Mouse (Mus musculus): ENCODE measurements at regions not wholly inside any gene's neighbourhood (a gene's known extent, or its start where the extent isn't known, plus 50 kb on each side); places are given as distances from the start of the nearest gene placed in this dataset.
A peak's percentile ranks its signal among the peaks of the same experiment; 100 is the strongest.
"Not testable (repeated sequence)": the region's sequence is repeated elsewhere in the genome, so short reads cannot be mapped to it uniquely, and the experiment has no call there.

DNA sequence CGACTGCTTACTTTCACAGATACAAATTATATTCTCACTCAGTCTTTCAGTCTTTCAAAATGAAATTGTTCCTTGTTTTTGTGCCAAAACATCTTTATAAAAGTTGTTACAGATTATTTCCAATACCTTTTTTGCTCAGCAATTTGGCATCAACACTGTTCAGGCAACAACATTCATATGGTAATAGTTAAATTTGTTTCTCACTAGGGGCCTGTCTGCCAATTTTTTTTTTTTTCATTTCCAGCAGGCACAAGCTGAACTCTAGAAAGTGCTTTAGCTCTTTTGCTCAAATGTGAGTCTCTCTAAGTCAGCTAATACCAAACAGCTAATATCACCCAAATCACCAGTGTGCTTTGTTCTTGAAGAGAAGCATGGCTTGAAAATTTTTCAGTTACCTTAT, 199.4 kb downstream of the Antxr2 start:
- no peak overlapping the region for H3K4me3 ChIP-seq
- no peak for DNase-seq
- no peak for TF ChIP-seq CTCF (IDR thresholded peaks at IDR 0.05)
- intact Hi-C loops (cut with DNase I): no loop called here
- H3K27ac ChIP-seq: peak overlapping the region; percentile 63

DNA sequence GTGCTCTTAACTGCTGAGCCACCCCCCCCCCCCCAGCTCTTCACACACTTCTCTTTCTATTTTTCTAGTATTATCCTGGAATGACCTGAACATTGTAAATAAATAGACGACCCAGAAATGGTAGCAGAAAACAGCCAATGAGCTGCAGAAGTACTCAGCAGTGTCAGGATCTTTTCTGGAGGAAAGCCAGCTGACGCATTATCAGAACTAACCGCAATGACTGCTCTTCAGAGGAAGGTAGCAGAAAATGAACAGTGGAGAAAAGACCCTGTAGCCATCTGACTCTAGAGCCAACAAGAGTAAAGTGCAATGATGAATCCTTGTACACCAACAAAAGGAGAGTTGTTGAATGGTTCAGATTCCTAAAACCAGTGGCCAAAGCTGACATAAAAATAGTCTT, 213.4 kb downstream of the Antxr2 start:
- TF ChIP-seq CTCF (IDR thresholded peaks at IDR 0.05): no peak
- Histone ChIP-seq H3K4me3 (no peak overlapping the region), H3K27ac (no peak overlapping the region)
- intact Hi-C loops (cut with DNase I): no loop called here
- no peak for DNase-seq

DNA sequence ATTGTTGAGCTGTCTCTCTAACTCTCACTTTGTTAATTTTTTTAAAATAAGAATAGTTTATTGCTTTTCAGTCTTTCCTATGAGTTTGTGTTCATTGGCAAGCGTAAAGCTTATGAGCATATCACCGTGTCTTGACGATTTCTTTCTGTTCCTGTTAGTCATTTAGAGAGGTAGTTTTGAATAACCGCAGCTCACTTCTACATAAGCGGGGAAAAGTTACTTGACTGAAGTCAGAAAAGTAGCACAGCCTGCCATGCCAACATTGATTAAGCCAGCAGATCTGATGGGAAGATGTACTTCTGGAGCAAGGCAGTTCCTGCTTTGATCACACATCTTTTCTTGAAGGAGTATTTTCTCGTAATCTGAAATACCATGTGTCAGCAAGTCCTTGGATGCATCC, 215.5 kb downstream of the Antxr2 start:
- no peak for DNase-seq
- intact Hi-C loops (cut with DNase I): no loop called here
- H3K4me3 ChIP-seq: no peak overlapping the region
- H3K27ac ChIP-seq: no peak overlapping the region
- TF ChIP-seq CTCF (IDR thresholded peaks at IDR 0.05): no peak

DNA sequence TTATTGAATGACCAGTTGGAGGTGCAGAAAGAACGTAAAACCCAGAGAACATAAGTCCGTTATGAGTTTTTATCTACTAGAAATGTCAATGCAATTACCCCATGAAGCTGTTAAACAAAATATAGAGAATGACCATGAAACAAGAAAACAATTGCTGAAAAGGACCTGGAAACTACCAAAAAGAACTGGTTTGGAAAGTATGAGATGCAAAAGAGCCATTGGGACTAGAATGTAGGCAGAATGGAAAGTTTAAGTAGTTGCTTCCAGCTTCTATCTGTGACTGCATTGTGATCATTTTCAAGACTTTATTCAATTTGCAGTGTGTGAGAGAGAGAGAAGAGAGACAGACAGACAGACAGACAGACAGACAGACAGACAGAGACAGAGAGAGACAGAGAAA, 216.1 kb downstream of the Antxr2 start:
- no peak for DNase-seq
- Histone ChIP-seq H3K4me3 (no peak overlapping the region), H3K27ac (no peak overlapping the region)
- TF ChIP-seq CTCF (IDR thresholded peaks at IDR 0.05): no peak
- intact Hi-C loops (cut with DNase I): no loop called here

DNA sequence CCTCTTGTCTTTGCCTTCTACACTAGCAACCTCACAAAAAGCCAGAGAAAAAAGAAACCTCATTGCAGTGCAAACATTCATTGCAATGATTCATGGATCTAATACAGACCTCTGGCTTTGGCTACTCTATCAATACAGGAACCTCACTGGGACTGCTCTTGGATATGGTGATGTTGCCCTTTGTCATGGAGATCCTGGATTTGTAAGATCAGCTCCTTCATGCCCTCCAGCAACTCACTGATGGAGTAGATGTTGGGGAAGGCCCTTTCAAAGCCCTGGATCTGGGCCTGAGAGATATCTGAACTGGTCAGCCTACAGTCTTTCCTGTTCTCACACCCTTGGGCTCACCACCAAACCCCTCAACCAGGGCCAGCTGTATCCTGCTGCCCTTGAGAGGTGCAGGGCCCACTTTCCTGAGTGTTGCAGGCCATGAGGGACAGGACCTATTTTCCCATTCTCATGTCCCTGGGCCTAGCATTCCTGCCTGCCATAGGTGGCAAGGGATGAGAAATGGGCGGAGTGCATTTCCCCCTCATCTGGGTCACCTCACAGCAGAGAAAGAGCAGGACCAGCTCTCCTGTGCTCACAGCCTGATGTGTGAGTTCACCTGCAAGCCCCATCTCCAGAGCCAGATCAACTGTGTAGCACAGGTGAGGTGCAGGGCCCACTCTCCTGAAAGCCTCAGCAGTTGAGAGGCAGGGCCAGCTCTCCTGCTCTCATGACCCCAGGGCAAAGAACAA, 218.1 kb downstream of the Antxr2 start:
- no peak overlapping the region for H3K27ac ChIP-seq
- intact Hi-C loops (cut with DNase I): no loop called here
- TF ChIP-seq CTCF (IDR thresholded peaks at IDR 0.05): no peak
- DNase-seq: no peak
- no peak overlapping the region for H3K4me3 ChIP-seq

DNA sequence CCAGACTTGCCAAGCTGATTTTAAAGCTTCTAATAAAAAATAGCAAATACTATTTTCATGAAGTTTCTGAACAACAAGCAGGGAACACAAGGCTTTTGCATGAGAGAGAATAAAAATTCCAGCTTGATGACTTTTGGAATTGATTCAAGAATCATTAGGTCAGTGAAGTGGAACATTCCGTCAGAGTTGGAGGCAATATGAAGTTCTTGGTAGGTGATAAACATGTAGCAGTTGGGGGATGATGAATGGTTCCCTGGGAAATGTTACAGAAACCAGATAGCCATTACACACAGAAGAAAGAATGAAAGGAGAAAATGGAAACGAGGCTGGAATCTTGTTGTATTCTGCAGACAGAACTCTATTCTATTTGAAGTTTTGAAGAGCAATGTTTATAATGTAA, 221.8 kb downstream of the Antxr2 start:
- no peak for TF ChIP-seq CTCF (IDR thresholded peaks at IDR 0.05)
- intact Hi-C loops (cut with DNase I): no loop called here
- H3K4me3 ChIP-seq: no peak overlapping the region
- DNase-seq: no peak
- peak overlapping the region; percentile 63 for H3K27ac ChIP-seq

DNA sequence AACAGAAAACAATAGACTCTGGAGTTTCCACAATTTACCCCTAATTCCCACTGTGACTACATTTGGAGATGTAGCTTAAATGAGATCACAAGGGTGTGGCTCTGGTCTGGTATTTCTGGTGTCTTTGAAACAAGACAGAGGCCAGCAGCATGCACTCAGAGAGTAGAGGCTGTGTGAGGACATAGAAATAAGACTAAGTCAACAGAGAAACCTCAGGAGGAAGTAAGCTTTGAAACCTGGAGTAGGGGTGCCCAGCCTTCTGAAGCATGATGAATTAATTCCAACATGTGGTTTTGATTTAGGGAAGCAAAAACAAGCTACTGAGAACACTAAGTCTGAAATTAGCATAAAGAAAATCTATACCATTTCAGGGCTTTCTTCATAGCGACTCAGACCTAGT, 223.7 kb downstream of the Antxr2 start:
- H3K27ac ChIP-seq: peak overlapping the region; percentile 63
- no peak for TF ChIP-seq CTCF (IDR thresholded peaks at IDR 0.05)
- intact Hi-C loops (cut with DNase I): no loop called here
- no peak overlapping the region for H3K4me3 ChIP-seq
- no peak for DNase-seq

DNA sequence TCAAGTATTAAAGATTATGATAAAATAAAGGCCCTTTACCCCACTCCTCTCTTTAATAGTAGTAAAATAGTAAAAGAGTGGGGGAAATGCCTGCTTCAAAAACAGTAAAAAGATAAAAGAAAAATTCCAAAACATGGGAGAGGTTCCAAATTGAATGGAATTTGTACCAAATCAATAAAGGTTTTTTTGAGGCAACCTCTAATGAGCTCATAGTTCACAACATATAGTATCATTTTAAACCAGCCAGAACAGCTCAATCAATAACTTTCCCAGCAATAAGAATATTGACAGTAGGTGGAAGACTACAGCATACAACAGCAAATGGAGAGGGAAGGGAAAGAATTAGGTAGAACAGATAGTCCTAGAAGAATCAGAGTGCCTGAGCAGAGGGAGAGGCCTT, 224.1 kb downstream of the Antxr2 start:
- intact Hi-C loops (cut with DNase I): no loop called here
- no peak overlapping the region for H3K4me3 ChIP-seq
- peak overlapping the region; percentile 63 for H3K27ac ChIP-seq
- TF ChIP-seq CTCF (IDR thresholded peaks at IDR 0.05): no peak
- DNase-seq: no peak

DNA sequence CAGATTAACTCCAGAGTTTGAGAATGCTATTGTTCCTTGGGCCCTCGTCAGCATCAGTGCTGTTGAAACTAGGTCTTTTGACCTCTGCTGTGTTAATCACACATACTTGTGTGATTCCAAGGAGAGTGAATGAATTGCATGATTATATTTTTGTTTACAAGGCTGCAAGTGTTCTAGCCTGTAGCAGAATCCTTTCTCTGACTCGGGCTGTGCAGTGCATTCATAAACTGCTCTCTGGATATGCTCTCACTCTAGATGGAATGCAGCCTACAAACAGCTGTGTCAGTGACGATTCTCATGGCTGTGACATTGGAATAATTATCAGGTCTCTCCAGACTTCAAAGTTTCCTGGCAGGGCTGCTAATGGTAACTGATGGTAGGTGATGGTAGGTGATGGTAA, 230.8 kb downstream of the Antxr2 start:
- no peak for TF ChIP-seq CTCF (IDR thresholded peaks at IDR 0.05)
- intact Hi-C loops (cut with DNase I): no loop called here
- peak overlapping the region; percentile 21; the same call in 1 of the 2 replicates for H3K27ac ChIP-seq
- no peak for DNase-seq
- no peak overlapping the region for H3K4me3 ChIP-seq

DNA sequence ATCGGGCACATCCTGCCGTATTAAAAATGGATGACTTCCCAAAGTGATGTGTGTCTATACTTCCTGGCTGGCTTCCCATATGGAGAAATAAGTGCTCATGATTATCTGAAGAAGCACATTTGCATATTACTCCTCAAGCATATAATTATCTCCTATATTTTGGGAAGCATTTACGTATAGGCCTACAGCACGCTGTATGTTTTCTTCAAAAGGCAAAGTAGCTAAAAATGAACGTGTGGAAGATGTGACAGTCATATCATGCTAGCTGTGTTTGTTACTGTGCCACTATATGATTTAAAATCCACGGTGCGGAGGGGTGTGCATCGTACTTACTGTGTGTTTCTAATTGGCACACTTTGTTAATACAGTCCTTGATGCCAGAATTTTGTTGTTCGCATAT, 242.7 kb downstream of the Antxr2 start:
- no peak for DNase-seq
- Histone ChIP-seq H3K27ac (no peak overlapping the region), H3K4me3 (no peak overlapping the region)
- intact Hi-C loops (cut with DNase I): no loop called here
- TF ChIP-seq CTCF (IDR thresholded peaks at IDR 0.05): no peak

DNA sequence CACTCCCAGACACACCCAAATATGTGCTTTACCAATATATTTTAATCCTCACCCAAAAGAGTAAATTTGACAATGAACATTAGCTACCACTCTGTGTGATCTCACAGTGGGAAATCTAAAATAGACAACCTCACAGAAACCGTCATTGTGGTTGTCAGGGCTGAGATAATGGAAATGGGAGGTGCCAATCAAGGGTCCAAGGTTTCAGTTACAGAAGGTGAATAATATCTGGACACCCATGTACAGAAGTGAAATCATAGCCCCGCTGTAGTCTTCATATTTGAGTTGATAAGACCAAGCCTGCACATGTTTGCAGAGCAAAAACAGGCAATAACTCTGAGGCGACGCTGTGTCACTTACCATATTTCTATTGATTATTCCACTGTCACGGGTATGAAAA, 243.8 kb downstream of the Antxr2 start:
- DNase-seq: no peak
- intact Hi-C loops (cut with DNase I): no loop called here

DNA sequence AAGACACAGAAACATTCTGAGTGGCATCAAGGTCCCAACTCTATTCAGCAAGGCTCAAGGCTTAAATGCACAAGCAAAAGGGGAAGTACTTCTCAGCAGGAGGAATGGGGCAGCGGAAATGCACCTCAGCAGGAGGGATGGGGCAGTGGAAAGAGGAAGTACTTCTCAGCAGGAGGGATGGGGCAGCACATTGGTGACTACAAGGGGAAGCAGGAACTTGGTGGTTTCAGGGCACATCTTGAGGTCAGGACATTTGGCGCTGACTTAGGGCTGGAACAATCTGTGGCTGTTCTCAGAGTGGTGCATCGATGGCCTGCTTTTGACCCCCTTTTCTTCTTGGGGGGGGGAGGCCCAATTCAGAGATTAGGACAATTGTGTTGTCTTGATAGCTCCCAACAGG, 255.7 kb downstream of the Antxr2 start:
- H3K27ac ChIP-seq; DNase-seq; intact Hi-C loops (cut with DNase I); H3K4me3 ChIP-seq: not testable (repeated sequence)

More for the DNA sequence above, 243.8 kb downstream of the Antxr2 start:
- no peak overlapping the region for H3K4me3 ChIP-seq
- H3K27ac ChIP-seq: no peak overlapping the region
- no peak for TF ChIP-seq CTCF (IDR thresholded peaks at IDR 0.05)

DNA sequence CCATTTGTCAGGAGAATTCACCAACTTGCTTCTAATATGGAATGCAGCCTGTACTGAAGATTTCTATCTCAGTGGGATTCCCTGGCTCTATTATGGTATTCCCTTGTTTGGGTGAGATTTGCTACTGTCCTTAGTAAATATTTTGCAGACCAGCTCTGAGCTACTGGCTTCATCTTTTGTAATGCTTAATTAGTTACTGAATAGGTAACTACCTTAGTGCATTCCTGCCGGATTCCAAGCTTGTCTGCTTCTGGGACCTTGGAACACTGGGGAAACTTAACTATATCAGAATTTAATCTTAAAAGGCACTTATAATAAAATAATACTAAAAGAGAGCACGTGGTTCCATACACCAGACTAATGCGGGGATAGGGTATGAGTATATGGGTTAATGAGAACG, 257.4 kb downstream of the Antxr2 start:
- H3K4me3 ChIP-seq; H3K27ac ChIP-seq; DNase-seq; intact Hi-C loops (cut with DNase I): not testable (repeated sequence)

DNA sequence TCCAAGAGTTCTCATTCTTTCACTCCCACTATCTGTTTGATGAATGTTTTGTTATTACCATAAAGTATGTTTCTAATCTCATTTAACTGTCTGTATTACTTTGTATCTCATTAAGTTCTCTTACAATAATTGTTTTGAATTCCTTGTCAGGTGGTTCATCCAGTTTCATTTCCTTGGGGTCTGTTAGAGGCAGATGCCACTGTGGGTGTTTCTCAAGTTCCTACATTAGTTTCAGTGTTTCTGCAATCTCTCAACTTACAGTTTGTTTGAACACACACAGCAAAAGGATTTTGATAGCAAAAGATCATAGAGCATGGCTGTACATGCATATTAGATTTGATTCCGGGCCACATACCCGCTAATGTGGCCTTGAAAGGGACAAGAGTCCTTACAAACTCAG, 280.5 kb upstream of the Gk2 start:
- Histone ChIP-seq H3K27ac (no peak overlapping the region), H3K4me3 (no peak overlapping the region)
- DNase-seq: no peak
- TF ChIP-seq CTCF (IDR thresholded peaks at IDR 0.05): no peak
- intact Hi-C loops (cut with DNase I): loop anchor here (10.0 kb wide), 1 partner anchor 57 kb away; no protein-coding TSS in a partner anchor
